Mouse (Mus musculus) layer of hippocampus, adult 2 months (tissue): Measurements from ENCODE around the gene Dek. TPM values are rescaled to one million over a fixed set of nuclear protein-coding genes. Genes with fewer than 3 reads are reported as not detected.

Experiments used
- DNase-seq, 2 experiments: peaks; one replicate each; pipeline ENCODE4 v3.0.0; 2022; ENCODE audit warnings: low spot score in 2 of 2
- H3K27ac ChIP-seq: fragments of 200-600 bp; 2 replicates; pipeline ENCODE4 v1.8.1; 2022
- H3K4me3 ChIP-seq: fragments of 200-600 bp; 2 replicates; pipeline ENCODE4 v1.8.1; 2022; ENCODE audit warnings: mild to moderate bottlenecking
- CTCF ChIP-seq: fragments of 200-600 bp; conservative IDR thresholded peaks from 2 replicates; pipeline ENCODE4 v1.8.1; 2022; ENCODE audit warnings: antibody characterized with exemption, mild to moderate bottlenecking, moderate library complexity
- total RNA-seq, 2 experiments: library from RNA; stranded (reverse); gene quantifications; 2 replicates each; pipeline ENCODE4 v1.2.3; 2021

Gene Dek
- total RNA-seq, 2 experiments from 2014 or later: 48.3 to 50.0 TPM

GRCm38 (mm10) chr13:47037946-47038345 lies 68.1 kb downstream of the Dek start:
- Histone ChIP-seq H3K27ac (no peak overlapping the region), H3K4me3 (no peak overlapping the region)
- DNase-seq: no peak
- no peak for TF ChIP-seq CTCF

Other genes with a start within 250 kb of the Dek start
- 10 to 100 TPM; 20.9 to 21.7 TPM for gene Kif13a, start 176.3 kb downstream of the Dek start, total RNA-seq
- 10 to 100 TPM; 16.5 to 18.9 TPM for gene Nhlrc1, start 91.4 kb downstream of the Dek start, total RNA-seq
- gene Kdm1b, start 62.7 kb downstream of the Dek start, total RNA-seq: 1 to 10 TPM; 7.5 to 9.8 TPM
- 10 to 100 TPM; 10.5 to 12.4 TPM for gene Tpmt, start 61.5 kb downstream of the Dek start, total RNA-seq
- gene Rnf144b, start 16.5 kb upstream of the Dek start, total RNA-seq: 10 to 100 TPM; 11.4 to 11.6 TPM